Mouse (Mus musculus): ENCODE measurements around the gene Dcun1d1.

Dcun1d1 gene

GRCm38 (mm10) chr3:35931896-35932727 is 5.1 kb downstream of the Dcun1d1 start:
- DNase-seq (ENCODE audit: extremely low read depth, insufficient read length, low spot score): peak; percentile 71

DNA sequence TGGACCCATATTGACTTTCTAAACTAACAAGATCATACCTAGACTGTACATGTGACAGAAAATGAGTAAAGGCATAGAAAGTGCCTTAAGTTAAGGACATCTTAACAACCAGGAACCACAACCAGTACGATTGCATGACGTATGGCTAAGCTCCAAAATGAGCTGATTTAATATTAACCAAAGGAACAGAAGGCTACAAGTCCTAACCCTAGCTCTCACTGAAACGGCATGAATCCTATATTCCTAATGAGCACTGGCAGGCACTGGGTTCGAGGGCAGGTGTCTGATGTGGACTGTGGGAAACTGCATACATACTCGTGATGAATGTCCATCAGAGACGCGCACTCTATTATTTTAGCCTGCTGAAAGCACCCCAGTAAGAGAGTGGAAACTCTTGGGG is 5.9 kb downstream of the Dcun1d1 start:
- DNase-seq (ENCODE audit: extremely low read depth, insufficient read length, low spot score): no peak

- no peak for DNase-seq (ENCODE audit: extremely low read depth, insufficient read length, low spot score)
Observed at GRCm38 (mm10) chr3:35929831-35930230, 7.4 kb downstream of the Dcun1d1 start.

- no peak for DNase-seq (ENCODE audit: extremely low read depth, insufficient read length, low spot score)
Observed at GRCm38 (mm10) chr3:35929406-35929805, 7.8 kb downstream of the Dcun1d1 start.

GRCm38 (mm10) chr3:35925852-35926251 is 11.4 kb downstream of the Dcun1d1 start:
- no peak for DNase-seq (ENCODE audit: extremely low read depth, insufficient read length, low spot score)

DNA sequence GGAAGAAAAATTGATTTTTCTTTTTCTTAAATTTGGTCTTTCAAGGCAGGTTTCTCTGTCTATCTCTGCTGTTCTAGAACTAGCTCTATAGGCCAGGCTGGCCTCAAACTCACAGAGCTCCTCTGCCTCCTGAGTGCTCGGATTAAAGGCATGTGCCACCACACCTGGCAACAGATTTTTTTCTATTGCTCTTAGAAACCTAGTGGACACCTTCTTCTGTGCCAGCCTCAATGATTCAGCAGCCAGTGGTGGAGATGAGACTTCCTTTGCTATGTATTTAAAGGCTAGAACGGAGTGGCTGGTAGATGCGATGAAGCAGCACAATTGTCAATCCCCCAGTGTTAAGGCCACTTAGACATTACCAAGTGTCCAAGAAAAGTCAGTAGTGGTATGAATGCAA is 13.2 kb downstream of the Dcun1d1 start:
- no peak for DNase-seq (ENCODE audit: extremely low read depth, insufficient read length, low spot score)

GRCm38 (mm10) chr3:35923495-35923894 is 13.8 kb downstream of the Dcun1d1 start:
- no peak for DNase-seq (ENCODE audit: extremely low read depth, insufficient read length, low spot score)

DNA sequence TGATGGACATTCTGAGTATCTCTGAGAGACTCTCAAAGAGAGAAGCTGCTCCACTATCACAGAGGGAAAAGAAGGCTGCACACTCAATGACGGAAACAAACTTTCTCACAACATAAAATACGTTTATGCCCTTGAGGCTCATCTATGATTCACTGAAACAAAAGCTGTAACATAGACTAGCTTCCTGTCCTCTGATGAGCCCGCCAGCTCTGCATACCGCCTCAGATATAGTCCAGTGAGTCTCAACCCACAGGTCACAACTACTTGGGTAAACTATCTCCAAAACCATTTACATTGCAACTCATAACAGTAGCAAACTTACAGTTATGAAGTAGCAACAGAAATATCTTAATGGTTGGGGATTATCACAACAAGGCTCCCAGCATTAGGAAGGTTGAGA is 14.7 kb downstream of the Dcun1d1 start:
- no peak for DNase-seq (ENCODE audit: extremely low read depth, insufficient read length, low spot score)

GRCm38 (mm10) chr3:35918229-35918628 is 19.0 kb downstream of the Dcun1d1 start:
- DNase-seq (ENCODE audit: extremely low read depth, insufficient read length, low spot score): no peak

DNA sequence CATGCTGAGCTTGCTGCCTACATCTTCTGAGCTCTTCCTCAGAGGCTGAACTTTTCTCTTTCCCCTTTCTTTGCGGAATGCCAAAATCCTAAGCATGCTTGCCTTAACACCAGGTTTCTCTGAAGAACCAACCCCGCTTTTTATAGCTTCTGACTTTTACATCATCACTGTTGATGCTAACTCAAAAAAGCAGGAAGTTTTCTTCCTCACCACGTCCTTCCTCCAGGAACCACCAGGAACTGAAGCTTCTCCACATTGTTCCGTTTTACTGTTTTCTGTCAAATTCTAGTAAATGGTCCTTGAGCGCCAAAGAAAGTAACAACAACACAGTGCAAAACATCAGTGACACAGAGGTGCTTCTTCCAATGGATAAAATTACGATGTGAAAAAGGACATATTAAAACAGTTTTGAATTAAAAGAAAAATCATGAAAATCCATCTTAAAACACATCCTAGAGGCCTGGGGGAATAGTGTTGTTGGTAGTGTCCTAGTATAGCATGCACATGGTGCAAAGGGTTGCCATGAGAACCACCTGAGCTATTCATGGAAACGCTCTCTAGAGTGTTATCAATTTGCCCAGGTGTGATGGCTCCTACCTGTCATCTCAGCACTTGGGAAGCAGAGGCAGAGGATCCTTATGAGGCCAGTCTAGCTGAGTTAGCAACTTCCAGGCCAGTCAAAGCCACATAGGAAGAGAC is 28.1 kb downstream of the Dcun1d1 start:
- no peak for DNase-seq (ENCODE audit: extremely low read depth, insufficient read length, low spot score)

DNA sequence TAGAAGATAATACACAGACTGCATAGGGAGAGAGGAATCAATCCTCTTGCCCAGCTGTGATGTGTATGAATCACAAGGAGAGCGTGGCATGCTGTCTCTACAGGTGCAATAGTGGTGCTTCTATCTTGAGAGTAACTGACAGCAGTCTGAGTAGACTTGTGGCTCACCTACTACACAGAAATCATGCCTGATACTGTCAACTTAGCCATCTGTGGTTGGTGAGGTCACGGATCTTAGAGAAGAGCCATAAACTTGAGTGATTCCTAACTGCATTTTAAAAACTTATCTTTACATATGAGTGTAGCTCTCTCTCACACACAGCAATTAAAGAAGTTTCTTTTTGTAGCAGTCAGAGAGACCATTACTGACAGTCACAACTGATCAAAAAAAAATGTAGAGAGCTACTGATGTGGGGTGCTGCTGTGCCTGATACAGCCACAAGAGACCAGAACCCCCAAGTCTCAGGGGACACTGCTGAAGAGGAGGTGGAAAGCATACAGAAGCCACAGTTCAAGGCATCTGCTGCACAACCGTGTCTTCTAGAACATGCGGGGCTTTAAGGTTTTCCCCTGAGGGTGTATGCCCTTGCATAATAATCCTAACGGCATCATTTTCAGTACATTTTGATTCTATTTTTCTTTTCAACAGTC is 36.6 kb downstream of the Dcun1d1 start:
- DNase-seq (ENCODE audit: extremely low read depth, insufficient read length, low spot score): no peak

DNA sequence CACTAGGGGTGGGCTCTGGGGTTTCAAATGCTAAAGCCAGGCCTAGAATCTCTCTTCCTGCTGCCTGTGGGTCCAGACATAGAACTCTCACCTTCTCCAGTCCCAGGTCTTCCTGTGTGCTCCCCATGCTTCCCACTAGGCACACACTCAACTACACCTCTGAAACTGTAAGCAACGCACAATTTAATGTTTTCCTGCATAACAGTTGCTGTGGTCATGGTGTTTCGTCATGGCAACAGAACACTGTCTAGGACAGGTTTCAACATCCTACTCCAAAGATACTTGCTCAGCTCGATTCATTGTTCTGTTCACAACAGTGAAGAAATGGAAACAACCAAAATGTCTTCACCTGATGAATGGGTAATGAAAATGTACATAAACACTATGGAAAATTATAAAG is 38.1 kb downstream of the Dcun1d1 start:
- DNase-seq (ENCODE audit: extremely low read depth, insufficient read length, low spot score): no peak

- DNase-seq (ENCODE audit: extremely low read depth, insufficient read length, low spot score): no peak
Observed at GRCm38 (mm10) chr3:35897900-35898299, 39.3 kb downstream of the Dcun1d1 start.

DNA sequence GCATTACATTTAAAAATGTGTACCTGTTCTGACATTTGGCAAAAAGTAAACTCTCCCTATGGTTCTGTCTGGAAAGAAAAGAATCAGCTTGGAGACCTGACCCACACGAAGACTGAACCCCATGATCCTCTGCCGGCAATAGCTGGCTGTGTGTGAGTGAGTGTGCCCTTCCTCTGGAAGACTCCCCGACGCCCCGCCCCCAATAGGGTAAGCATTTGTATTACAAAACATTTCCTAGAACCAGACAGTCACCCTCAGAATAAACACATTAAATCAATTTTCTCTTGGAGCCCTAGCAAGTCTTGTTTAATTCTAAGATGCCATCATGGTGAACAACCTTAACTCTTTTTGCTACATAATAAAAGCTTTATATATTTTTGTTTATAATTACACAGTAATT is 44.1 kb downstream of the Dcun1d1 start:
- DNase-seq (ENCODE audit: extremely low read depth, insufficient read length, low spot score): no peak

GRCm38 (mm10) chr3:35891123-35891522 is 46.1 kb downstream of the Dcun1d1 start:
- DNase-seq (ENCODE audit: extremely low read depth, insufficient read length, low spot score): no peak

DNA sequence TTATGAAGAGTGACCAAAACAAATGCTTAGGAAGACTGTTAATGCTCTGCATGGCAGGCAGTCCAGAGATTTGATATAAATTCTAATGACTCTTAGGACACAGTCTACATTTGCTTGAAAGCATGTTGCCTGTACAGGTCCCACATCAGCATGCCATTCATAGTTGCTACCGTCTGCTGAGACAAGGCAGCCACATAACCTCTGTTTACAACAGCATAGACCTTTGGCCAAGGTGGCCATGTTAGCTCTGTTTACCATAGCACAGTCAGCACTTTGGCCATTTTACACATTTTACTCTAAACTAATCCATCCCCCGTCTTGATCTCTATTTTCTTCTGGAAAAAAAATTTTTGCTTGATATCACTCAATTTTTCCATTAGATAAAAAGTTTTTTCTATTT is 47.7 kb downstream of the Dcun1d1 start:
- DNase-seq (ENCODE audit: extremely low read depth, insufficient read length, low spot score): no peak

- DNase-seq (ENCODE audit: extremely low read depth, insufficient read length, low spot score): peak; percentile 7
Observed at GRCm38 (mm10) chr3:35883267-35883666, 54.0 kb downstream of the Dcun1d1 start.

DNA sequence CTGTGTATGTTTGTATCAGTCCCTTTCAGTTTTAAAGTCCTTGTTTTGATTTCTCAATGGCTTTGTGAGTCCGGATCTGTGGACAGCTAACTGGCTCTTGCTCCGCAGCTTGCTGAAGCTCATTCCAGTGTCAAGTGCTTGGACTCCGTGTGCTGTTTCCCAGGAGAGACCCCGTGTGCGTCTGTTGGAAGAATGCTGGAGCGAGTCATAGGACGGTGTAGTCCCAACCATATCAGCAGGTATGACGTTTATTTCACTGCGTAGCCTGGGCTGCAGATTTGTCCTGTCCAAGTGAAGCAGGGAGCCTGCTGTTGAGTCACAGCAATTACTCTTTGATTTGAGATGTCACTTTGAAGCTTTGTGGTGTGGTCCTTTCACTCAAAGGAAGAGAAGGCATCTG is 87.9 kb downstream of the Dcun1d1 start:
- DNase-seq (ENCODE audit: extremely low read depth, insufficient read length, low spot score): no peak
